In the genomic region with DNA sequence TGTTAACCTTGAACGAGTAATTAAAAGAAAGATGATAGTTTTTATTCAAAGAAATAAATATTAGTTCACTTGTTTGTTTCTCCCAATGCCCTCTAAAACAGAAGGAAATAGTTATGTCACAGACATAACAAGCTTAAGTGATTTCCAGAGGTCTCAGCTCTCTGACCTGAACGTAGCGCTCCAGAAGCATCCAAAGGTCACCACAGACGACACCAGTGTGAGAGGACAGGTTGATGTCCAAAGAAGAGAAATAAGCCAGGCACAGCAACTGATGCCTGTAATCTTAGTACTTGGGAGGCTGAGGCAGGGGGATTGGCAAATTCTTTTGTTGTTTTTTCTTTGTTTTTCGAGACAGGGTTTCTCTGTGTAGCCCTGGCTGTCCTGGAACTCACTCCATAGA, we compare ENCODE assay signal across 17 mouse cellular contexts.
"Had no signal": no experiment of that assay in that cellular context is flagged by ENCODE, and none has a peak within 500 bp of the region (broad histone marks: within the 10 kb centered on the region; RNA-seq: fewer than 3 reads in every experiment).

No protein-coding gene starts in this region.

- H3K9me3 ChIP-seq: lung, embryonic 15.5 days; megakaryocyte, embryonic 14.5 days; midbrain, embryonic 13.5 days; midbrain, embryonic 15.5 days; neural tube, embryonic 12.5 days; stomach, embryonic 15.5 days had no signal

- H3K27me3 ChIP-seq: lung, embryonic 15.5 days; megakaryocyte, embryonic 14.5 days; midbrain, embryonic 13.5 days; midbrain, embryonic 15.5 days; neural tube, embryonic 12.5 days; stomach, embryonic 15.5 days had no signal

- ATAC-seq: lung, postnatal 0 days; midbrain, embryonic 13.5 days; midbrain, embryonic 15.5 days had no signal

- H3K36me3 ChIP-seq: lung, embryonic 15.5 days; midbrain, embryonic 13.5 days; midbrain, embryonic 15.5 days; neural tube, embryonic 12.5 days; stomach, embryonic 15.5 days had no signal

- H3K27ac ChIP-seq: lung, embryonic 15.5 days; macrophage; midbrain, embryonic 13.5 days; midbrain, embryonic 15.5 days; neural tube, embryonic 12.5 days; stomach, embryonic 15.5 days; stomach, postnatal 0 days had no signal

- H3K4me3 ChIP-seq: lung, embryonic 15.5 days; megakaryocyte, embryonic 14.5 days; midbrain, embryonic 13.5 days; midbrain, embryonic 15.5 days; neural tube, embryonic 12.5 days; stomach, embryonic 15.5 days had no signal

- H3K9ac ChIP-seq: lung, embryonic 15.5 days; midbrain, embryonic 13.5 days; midbrain, embryonic 15.5 days; neural tube, embryonic 12.5 days; stomach, embryonic 15.5 days had no signal

- DNase-seq: lung, adult 2 months; lung, postnatal 14 days; lung, postnatal 36 days; right cerebral cortex, postnatal 14 days; thymus, adult 2 months; thymus, postnatal 25 days; thymus, postnatal 4 days had no signal

- H3K4me2 ChIP-seq: lung, embryonic 15.5 days; midbrain, embryonic 11.5 days; midbrain, embryonic 13.5 days; midbrain, embryonic 15.5 days; neural tube, embryonic 12.5 days; stomach, embryonic 15.5 days had no signal

- H3K4me1 ChIP-seq: megakaryocyte, embryonic 14.5 days; neural tube, embryonic 12.5 days had no signal
